Mouse (Mus musculus) liver (tissue): Measurements from ENCODE around the gene Zfp78.

Source experiments
- DNase-seq: peaks from one replicate; pipeline ENCODE4 v3.0.0-alpha.2; 2020; ENCODE audit warnings: mixed read lengths

Zfp78 gene

DNA sequence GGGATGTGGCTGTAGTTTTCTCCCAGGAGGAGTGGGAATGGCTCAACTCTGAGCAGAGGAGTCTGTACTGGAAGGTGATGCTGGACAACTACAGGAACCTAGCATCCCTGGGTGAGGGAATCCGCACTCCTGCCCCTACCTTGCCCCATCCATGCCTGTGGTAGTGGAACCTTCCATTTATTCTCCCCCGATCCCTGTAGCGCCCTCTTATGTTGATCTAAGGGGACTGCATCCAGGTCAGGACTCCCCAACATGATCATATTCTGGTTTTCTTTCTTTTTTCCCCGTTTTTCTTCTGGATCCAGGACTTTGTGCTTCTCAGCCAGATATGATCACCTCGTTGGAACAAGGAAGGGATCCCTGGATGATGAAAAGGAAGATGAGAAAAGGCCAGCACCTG is 26.4 kb downstream of the Zfp78 start:
- no peak for DNase-seq

DNA sequence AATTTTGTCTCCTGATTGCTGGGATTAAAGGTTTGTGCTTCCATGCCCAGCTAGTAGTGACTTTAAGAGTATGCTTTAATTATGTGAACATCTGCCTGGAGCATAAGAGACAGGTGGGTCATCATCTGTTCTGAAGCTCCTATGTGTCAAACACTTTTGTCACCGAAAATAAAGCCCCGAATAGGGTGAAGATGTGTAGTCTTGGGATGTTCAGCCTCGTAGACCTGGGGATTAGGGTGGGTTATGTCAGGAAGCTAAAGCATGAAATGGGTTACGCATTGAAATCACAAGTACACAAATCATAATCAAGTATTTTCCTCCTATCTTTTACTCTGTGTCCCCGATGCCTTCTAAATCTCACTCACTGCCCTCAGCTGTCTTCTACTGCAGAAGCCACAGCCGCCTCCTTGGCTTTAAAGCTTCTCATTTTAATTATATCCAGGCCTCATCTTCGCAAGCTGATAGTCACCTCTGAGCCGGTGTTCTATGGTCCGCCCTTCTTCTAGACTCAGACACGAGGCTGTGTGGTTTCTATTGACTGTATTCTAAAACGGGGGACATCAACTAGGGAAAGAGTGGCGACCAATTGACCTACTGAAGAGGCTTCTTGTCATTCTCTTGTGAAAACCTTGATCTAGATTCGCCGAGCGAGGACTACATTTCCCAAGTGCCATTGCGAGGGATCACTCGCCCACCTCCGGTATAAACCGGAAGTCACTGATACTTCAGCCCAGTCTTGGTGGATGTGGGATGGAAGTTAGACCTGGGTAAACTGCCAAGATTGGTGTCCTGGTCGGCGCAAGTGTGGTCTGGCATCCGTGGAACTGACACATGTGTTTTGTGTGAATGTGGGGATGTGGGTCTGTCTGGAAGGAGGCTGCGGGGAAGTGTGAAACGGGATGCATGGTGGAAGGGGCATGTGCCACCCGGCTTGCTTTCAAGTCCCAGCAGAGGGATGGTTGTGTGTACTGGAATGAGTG is 35.2 kb downstream of the Zfp78 start, which contains the start of gene Smim17:
Gene Smim17, plus strand, starts transcription at position 720 of the 980 bp plus-strand sequence.
- peak; percentile 40 for DNase-seq

DNA sequence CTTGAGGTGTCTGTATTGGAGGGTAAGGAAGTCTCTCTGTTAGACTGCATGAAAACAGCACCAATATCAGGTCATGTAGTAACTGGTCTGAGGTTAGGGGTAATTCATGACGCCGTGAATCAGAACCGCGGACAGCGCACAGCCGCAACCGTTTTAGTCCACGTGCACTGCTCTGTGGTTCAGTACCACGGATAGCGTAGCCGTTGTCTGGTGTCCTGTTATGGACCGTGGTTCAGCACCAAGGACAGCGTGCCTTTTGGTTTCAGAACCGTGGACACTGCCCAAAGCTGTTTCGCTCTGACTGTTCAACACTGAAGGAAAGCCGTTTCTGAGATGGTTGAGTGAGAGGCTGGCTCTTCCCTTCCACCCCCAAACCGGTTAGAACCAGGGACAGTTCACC is 47.0 kb downstream of the Zfp78 start, which contains the start of gene Gm20715:
Gene Gm20715, plus strand, starts transcription at position 235 of the 400 bp plus-strand sequence.
- peak; percentile 89 for DNase-seq

DNA sequence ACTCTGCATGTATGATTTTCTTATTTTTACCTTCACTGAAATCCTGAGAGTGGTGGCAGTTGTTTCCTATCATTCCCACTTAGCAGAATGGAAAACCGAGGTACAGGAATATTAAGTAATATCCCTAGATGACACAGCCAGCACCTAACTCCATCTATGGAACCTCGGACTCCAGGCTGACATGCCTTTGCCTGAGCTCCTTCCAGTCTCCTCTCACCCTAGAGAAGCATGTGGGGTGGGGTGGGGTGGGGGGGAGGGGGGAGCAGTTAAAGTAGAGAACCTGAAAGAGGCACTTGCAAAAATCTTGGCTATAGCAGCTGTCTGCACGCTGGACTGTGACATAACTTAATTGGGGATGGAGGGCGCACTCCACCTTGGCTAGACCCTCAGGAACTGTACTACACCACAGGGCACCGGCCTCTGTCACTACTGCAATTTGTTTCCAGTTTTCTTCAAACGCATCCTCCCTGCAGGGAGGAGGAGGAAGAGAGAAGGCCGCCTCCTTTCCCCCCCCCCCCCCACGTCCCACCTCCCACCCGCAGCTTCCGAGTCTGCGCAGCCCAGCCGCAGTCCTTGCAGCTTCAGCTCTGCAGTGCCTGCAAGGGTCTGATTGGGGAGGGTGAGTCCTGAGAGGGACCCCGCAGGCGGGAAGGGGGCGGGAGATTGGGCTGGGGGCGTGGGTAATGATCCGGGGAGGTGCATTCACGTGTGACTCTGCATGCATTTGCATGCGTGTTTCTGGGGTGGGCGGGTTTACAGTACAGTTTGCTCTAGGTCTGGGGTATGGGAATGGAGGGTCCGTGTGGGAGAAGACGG is 51.8 kb downstream of the Zfp78 start:
- DNase-seq, result no peak

DNA sequence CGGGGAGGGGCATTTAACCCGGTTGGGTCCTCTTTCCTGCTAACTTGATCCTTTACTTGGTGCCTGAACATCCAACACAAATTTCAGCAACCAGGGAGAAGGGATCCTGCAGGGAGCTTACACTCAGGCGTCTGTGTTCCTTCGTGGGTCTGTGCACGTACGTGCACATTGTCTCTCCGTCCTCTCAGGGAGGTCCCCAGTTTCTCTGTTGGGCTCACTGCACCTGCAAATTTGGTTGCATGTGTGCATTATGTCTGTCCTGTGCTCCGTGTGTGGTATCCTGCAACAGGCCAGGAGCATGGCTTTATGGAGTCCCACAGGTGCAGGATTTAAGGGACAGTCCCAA is 52.3 kb downstream of the Zfp78 start:
- DNase-seq, result no peak

DNA sequence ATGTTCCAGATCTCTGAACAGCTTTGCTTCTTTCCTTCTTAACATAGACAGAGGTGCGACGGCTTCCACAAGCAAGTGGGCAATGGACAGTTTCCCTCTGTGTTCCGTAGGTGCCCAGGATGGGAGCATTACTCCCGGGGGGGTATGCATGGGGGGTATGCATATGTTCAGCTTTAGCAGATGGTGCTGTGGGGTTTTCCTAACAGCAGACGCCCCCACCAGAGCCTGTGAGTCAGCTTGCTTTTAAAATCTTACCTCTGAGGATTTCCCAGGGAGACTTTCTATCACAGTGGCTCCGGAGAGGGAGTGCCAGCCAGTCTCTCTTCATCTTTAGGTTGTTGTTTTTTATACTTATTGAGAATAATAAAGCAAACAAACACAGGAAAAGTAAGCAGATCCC is 56.8 kb downstream of the Zfp78 start:
- no peak for DNase-seq

DNA sequence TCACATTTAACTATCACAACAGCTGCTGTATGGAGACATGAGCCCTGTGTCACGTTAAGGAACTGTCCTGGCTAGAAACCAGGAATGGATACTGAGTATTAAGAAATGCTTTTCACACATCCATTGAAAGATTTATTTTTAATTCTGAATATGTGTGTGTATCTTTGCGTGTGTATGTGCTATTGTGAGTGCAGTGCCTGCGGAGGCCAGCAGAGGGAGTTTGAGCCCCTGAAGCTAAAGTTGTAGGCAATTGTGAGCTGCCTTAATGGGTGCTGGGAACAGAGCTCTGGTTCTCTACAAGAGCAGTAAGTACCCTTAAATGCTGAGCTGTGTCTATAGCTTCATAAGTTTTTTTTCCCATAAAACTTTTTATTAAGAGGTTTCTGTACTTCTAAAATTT is 66.3 kb downstream of the Zfp78 start:
- DNase-seq, result no peak

DNA sequence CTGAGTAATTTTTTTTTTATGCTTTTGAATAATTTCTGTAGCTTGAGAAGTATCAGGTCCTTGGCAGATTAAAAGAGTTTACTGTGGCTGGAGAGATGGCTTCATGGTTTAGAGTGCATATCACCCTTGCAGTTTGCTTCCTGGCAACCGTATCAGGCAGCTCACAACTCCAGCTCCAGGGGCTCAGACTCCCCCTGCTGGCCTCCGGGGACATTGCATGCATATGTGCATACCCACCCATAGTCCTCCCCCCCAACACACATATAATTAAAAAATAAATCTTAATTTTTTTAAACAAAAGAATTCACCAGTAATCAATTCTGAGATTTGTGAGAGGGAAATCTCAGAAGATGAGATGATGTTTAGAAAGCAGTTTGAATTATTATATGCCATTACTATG is 67.3 kb downstream of the Zfp78 start:
- DNase-seq, result peak; percentile 50
